Comparison of ENCODE assay signal across 9 mouse cellular contexts in the genomic region with DNA sequence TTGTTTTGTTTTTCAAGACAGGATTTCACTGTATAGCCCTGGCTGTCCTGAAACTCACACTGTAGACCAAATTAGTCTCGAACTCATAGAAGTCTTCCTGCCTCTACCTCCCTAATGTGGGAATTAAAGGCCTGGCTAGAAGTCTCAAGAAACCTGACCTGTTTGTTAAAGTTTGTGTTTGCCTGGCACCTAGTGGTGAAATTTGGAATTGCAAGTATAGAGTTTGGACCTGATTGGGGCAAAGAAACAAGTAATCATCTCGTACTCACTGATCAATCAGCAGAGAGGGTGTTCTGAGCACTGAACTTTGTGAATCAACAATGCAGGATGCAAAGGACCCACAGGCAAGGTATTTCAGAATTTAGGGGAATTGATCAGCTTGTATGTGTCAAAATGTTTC. TPM values are rescaled to one million over a fixed set of nuclear protein-coding genes. Genes with fewer than 3 reads are reported as not detected.
A peak's percentile ranks its signal among the peaks of the same experiment; 100 is the strongest.
DNase-seq lines count a peak whose midpoint lies in the region; ATAC-seq lines count a peak whose summit lies in the region.
"Had no signal": no experiment of that assay in that cellular context is flagged by ENCODE, and none has a peak within 500 bp of the region (broad histone marks: within the 10 kb centered on the region; RNA-seq: fewer than 3 reads in every experiment).

No protein-coding gene starts in this region.

- no peaks in the 10 kb centered on the region for H3K4me1 ChIP-seq in heart, embryonic 12.5 days (replicated peaks)

- 25% methylated on average over 2 of the region's 2 CpGs for WGBS in heart, embryonic 12.5 days

- peaks cover 23% of the 10 kb centered on the region for H3K27me3 ChIP-seq in heart, embryonic 12.5 days (replicated peaks)

- H3K27ac ChIP-seq in heart, embryonic 12.5 days (ENCODE audit: poor library complexity, severe bottlenecking): no peak overlapping the region
- H3K27ac ChIP-seq: limb, embryonic 12.5 days had no signal

- no peak overlapping the region for H3K9ac ChIP-seq in heart, embryonic 12.5 days
- H3K9ac ChIP-seq: limb, embryonic 12.5 days had no signal

- H3K4me3 ChIP-seq in heart, embryonic 12.5 days: no peak overlapping the region
- H3K4me3 ChIP-seq: limb, embryonic 12.5 days had no signal

- no peak for ATAC-seq in heart, embryonic 12.5 days (ENCODE audit: insufficient number of reproducible peaks, low FRiP score)
- no peak for ATAC-seq in activated CD4-positive, CD25-positive, alpha-beta regulatory T cell, adult 4 months

- no peak overlapping the region for H3K4me2 ChIP-seq in heart, embryonic 12.5 days
- H3K4me2 ChIP-seq: limb, embryonic 12.5 days had no signal

- no peaks in the 10 kb centered on the region for H3K9me3 ChIP-seq in heart, embryonic 12.5 days (replicated peaks)
- H3K9me3 ChIP-seq: limb, embryonic 12.5 days had no signal

- peak; percentile 43 to 85 for DNase-seq in heart, adult 18-20 months
- peak; percentile 36 for DNase-seq in urinary bladder, postnatal 25 days (ENCODE audit: low spot score)
- DNase-seq in urinary bladder, postnatal 4 days (ENCODE audit: low spot score in 2 of 2): no peak
- DNase-seq in cerebellum, postnatal 14 days: peak; percentile 80 to 85
- DNase-seq in kidney, postnatal 36 days: peak; percentile 63 to 68
- DNase-seq in lung, postnatal 25 days (ENCODE audit: low spot score): peak; percentile 72

- no peaks in the 10 kb centered on the region for H3K36me3 ChIP-seq in heart, embryonic 12.5 days
- H3K36me3 ChIP-seq: limb, embryonic 12.5 days had no signal

RNA-seq across cellular contexts. Expression of gene Phykpl, which starts 50.2 kb away (rescaled TPM):
- 1 to 10 TPM; 7.8 to 8.5 TPM for total RNA-seq in heart, adult 18-20 months (2021)
- 15.1 and 16.9 TPM in 2 replicates for polyA plus RNA-seq in heart, embryonic 12.5 days (2016; fragmentation: Nextera tagmentation; extraction: Ambion mirVana)
- polyA plus RNA-seq in activated CD4-positive, CD25-positive, alpha-beta regulatory T cell, adult 4 months (2017; shearing (Covaris generic)): 10 to 100 TPM; 23.9 to 29.7 TPM

Comparison
In these comparisons a context has a peak if more than half of its experiments do, and no peak if none do; other contexts are left out.
1. DNase-seq: peak in heart, adult 18-20 months (2 of 2), urinary bladder, postnatal 25 days (single experiment), cerebellum, postnatal 14 days (2 of 2), kidney, postnatal 36 days (2 of 2) and lung, postnatal 25 days (single experiment); none in urinary bladder, postnatal 4 days (0 of 2).